Mouse (Mus musculus) megakaryocyte, embryonic 14.5 days (primary cell): ENCODE measurements around the gene Tmem108.

Source experiments
- FLI1 ChIP-seq: IDR thresholded peaks from 2 replicates; pipeline ENCODE4 v1.6.1; 2012; ENCODE audit warnings: low read length, inconsistent platforms, mixed read lengths
- GATA1 ChIP-seq: IDR thresholded peaks from 3 replicates; pipeline ENCODE4 v1.6.1; 2012; ENCODE audit warnings: mixed read lengths, low read length, inconsistent platforms, borderline replicate concordance

GRCm38 (mm10) chr9:103645724-103646123, 115.9 kb downstream of the Tmem108 start:
- TF ChIP-seq GATA1: no peak
- no peak for TF ChIP-seq FLI1
